Mouse (Mus musculus) activated CD4-positive, CD25-positive, alpha-beta regulatory T cell, adult 4 months (primary cell): ENCODE data around the gene Alyref. TPM values are rescaled to one million over a fixed set of nuclear protein-coding genes. Genes with fewer than 3 reads are reported as not detected.
"Not testable (repeated sequence)": the region's sequence is repeated elsewhere in the genome, so short reads cannot be mapped to it uniquely, and the experiment has no call there.

ENCODE experiments used
- ATAC-seq: one replicate; pipeline ENCODE4 v1.8.0; 2017
- polyA plus RNA-seq, 2 experiments: library from polyadenylated mRNA; unstranded; fragments of 100-300 nt; shearing (Covaris generic); gene quantifications; one replicate each; pipeline ENCODE4 v1.2.1; 2017

The Alyref gene
- polyA plus RNA-seq, 2 experiments from 2014 or later, result 18.9 to 51.6 TPM

- peak; percentile 75 for ATAC-seq
Measured at GRCm38 (mm10) chr11:120572752-120573584, 25.2 kb downstream of the Alyref start, which contains the start of gene P4hb. Gene P4hb, minus strand, starts transcription at chr11:120573253.

DNA sequence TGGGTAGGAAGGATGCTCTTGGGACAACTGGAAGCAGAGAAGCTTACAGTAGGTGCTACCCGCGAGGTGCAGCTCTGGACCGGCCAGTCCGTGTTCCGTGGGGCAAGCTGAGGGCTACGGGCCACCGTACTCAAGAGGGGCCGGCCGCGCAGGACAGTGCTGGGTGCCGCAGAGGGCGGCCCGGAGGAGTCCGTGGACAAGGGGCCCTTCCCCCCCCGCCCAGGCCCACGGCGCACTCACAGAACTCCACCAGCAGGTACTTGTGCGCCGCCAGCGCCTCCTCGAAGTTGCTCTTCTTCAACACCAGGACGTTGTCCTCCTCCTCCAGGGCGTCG, 25.8 kb downstream of the Alyref start:
- ATAC-seq, result no peak

DNA sequence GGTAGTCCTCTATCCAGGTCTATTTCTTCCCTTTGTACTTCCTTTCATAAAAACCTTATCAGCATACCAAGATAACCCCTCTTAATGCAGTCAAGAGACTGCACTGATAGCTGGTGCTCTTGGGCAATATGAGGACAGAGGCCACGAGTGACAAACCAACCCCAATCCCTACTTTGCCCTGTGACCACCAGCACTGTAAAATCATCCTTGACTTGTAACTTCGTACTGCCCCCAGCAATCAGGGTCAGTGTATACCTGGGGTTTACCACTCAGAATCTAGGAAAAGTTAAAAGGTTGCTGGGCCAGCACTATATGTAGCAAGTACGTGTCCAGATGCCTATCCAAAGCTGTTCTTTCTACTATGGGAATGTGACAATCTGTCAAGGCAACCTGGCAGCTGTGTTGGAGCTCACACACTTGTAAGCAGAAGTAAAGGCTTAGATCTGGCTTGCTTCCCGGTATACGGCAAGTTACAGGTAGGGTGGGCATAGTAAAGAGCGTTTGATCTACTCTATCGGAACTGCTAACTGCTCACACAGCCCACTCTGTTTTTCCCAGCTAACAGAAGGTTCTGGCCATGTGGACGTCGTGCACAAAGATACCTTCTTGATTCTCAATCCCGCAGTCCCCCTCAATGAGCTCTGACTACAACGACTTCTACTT, 26.3 kb downstream of the Alyref start:
- ATAC-seq, result no peak

GRCm38 (mm10) chr11:120571122-120571521, 27.0 kb downstream of the Alyref start:
- no peak for ATAC-seq

- ATAC-seq, result no peak
Measured at GRCm38 (mm10) chr11:120568324-120568723, 29.8 kb downstream of the Alyref start.

DNA sequence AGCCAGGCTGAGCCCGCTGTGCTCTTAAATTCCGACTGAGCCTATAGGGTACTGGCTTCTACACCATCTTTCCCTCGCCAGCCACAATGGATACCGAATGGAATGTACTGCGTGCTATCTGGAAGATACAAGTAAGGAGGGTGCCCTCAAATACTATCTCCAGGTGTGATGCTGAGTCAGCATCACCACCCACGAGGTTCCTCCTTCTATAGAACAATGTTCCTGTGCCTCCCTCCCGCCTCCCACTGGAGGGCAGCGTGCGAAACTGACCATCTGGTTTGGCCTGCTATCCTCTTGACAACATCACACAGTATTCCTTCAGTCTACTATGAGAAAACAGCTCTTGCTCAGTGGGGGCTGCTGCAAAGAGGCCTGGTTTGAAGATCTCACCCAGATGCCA, 33.1 kb downstream of the Alyref start:
- ATAC-seq, result no peak

DNA sequence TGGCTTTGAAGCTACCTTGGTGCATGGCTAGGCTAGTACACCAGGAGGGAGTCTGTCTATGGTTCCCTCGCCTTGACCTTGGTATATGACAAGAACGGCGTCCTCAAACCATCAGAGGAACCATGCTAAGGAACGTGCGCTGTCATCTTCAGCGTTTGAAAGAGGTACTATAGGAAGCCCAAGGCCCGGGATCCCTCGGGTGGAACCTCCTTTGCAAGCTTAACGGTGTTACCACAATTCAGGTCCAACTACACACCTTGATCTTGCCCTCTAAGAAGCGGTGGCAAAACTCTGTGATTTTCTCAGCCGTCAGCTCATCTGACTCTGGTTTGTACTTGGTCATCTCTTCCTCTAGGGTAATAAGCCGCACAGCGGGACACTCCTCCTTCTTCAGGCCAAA, 35.2 kb downstream of the Alyref start:
- no peak for ATAC-seq

DNA sequence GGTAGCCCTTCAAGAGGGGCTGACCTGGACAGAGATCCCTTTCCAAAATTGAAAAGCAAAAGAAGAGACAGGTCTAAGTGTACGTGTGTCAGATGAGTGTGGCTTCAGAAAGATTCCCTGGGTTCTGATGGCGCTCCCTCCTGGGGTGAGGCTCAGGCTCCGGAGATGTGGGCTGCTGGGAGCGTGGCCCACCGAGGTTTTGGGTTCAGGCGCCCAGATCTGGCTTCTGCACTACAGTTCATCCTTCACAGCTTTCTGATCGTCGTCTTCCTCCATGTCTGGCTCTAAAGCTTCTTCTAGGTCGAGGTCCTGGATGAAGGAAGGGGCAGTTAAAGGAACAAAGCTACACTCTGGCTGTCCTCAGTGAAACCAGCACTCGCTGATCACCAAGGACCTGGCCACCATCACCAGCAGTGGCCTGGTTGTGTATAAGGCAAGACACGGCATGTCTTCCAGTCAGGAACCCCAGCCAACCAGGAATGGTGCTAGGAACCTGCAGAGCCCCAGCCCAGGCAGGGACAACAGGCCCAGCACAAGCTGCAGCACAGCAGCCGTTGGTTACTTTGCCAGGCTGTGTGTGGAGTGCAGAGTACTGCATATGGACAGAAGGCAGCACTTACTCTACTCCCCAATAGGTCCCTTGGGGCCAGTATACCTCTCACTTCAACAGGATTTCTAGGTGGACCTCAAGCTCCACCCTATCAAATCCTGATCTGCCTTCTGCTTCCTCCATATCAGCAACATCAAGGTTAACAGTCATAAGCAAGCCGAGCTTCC, 37.0 kb downstream of the Alyref start:
- ATAC-seq, result no peak

GRCm38 (mm10) chr11:120558843-120559242, 39.3 kb downstream of the Alyref start:
- not testable (repeated sequence) for ATAC-seq

DNA sequence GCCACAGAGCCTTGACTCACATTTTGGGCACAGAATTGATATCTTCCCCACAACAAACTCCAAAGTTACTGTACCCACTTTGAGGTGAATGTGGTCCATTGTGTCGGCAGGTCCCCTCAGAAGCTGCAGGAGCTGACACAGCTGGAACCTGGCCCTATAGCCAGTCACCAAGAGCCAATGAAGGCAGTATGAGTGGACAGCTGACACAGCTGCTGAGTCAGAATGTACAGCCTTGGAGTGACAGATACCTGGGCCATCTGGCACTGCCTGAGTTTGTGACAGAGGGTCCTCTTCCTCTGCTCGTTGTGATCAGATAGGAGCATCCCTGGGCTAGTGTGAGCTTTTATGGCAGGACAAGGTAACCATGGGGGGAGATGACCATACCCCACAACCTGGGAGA, 42.9 kb downstream of the Alyref start:
- ATAC-seq, result no peak

GRCm38 (mm10) chr11:120554834-120555233, 43.3 kb downstream of the Alyref start:
- ATAC-seq, result no peak

GRCm38 (mm10) chr11:120552736-120553135, 45.4 kb downstream of the Alyref start:
- no peak for ATAC-seq

- no peak for ATAC-seq
Measured at GRCm38 (mm10) chr11:120550810-120551440, 47.2 kb downstream of the Alyref start, which contains the start of gene Ppp1r27. Gene Ppp1r27, minus strand, starts transcription at chr11:120551132.

GRCm38 (mm10) chr11:120549986-120550809, 48.0 kb downstream of the Alyref start:
- ATAC-seq, result no peak

GRCm38 (mm10) chr11:120549168-120549945, 48.8 kb downstream of the Alyref start, which contains the start of gene Mcrip1:
Gene Mcrip1, minus strand, starts transcription at chr11:120549727.
- ATAC-seq, result peak; percentile 72

DNA sequence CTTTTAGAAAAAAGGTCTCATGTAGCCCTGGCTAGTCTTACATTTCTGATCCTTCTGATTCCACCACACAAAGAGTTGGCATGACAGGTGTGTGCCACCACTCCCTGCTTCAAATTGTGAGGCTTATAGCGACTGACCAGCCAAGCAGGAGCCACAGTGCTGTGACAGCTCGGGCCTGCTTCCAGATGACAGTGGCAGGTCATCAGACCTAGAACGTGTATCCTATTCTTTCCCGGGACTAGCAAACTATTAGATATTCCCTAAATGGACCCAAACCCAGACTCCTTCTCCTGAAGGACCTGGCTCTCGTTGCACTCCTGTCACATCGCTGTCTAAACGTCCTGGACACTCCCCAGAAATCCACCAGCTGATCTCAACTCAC, 49.4 kb downstream of the Alyref start:
- no peak for ATAC-seq

DNA sequence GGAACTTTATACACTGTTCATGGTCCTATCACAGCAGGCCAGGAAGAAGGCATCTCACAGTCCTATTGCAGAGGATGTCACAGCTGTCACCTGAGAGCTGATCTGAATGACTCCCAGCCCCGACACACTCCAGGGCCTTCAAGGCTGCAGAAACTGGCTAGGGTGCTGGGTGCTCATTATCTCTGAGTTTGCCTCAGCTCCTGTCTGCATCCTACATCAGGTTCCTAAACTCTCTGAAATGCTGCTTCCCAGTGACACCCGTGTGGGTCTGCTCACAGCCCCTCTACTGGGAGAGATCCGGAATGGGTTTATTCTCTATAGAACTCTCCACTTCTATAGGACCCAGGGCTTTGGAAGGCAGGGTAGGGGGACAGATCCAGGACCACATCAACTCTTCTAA, 50.0 kb downstream of the Alyref start:
- no peak for ATAC-seq

DNA sequence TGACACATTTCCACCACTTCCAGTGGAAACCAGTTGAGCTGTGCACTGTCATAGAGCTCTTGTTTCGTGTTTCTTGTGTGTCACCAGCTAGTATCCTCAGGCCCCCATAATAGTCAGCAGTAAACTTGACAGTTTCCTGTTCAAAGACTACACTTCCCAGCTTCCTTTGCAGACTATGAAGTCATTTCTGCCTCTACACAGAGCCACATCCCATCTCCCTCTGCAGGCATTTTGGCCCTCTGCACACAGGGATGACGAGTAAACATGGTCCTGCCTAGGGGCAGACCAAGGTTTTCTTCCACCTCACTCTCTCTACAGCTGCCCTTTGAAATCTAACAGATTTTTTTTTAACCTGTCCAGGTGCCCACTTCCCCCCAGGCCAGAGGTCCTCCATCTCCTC, 50.7 kb downstream of the Alyref start:
- no peak for ATAC-seq

DNA sequence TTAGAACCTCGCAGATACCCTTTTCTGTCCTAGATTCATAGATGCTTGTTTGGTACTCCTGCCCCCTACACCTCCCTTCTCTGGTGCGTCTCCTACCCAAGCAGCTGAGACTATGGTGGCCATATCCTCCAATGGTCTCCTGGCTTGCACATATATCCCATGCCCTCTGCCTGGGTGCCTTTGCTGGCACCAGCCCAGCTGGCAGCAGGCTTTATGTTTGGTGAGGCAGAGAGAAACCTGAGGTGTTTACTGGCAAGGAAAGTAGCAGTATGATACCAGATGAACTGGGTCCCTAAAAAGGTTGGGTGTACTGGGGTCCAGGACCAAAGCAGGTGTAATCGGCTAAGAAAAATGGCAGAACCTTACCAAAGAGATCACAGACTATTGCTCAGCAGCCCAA, 52.2 kb downstream of the Alyref start:
- ATAC-seq, result no peak

DNA sequence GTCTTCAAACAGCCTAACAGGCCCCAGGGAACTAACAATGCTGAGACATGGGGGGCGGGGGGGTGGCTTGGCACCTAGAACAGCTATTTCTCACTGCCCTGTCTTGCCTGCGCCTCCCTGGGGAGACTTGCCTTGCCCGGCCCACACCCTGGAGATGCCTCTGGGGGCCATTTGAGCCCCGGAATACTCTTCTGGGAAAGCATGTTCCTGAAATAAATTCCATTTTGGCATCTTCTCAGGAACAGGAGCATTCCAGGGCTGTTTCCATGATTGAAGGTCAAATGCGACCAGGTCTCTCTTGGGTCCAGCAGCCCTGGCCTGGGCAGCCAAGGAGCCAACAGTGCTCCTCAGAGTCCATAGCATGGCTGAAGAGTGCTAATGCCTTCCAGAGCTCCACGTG, 55.8 kb downstream of the Alyref start:
- ATAC-seq, result no peak
